Mouse (Mus musculus) gastrocnemius, adult 2 months (tissue): ENCODE measurements at regions not wholly inside any gene's neighbourhood (a gene's known extent, or its start where the extent isn't known, plus 50 kb on each side); places are given as distances from the start of the nearest gene placed in this dataset.
"Not testable (repeated sequence)": the region's sequence is repeated elsewhere in the genome, so short reads cannot be mapped to it uniquely, and the experiment has no call there.

Experiments used
- DNase-seq: peaks from one replicate; pipeline ENCODE4 v3.0.0; 2022
- H3K27ac ChIP-seq: fragments of 200-600 bp; 2 replicates; pipeline ENCODE4 v1.8.1; 2022; ENCODE audit warnings: mild to moderate bottlenecking
- H3K4me3 ChIP-seq: fragments of 200-600 bp; 2 replicates; pipeline ENCODE4 v1.8.1; 2022; ENCODE audit warnings: mild to moderate bottlenecking, moderate library complexity
- CTCF ChIP-seq: fragments of 200-600 bp; IDR thresholded peaks from 2 replicates; pipeline ENCODE4 v1.8.1; 2022; ENCODE audit warnings: antibody characterized with exemption, mild to moderate bottlenecking, moderate library complexity
- intact Hi-C: fragments of 180-260 bp; cut with DNase I; formaldehyde crosslinking; loops from one replicate; pipeline ENCODE4 v1.15.1; 2025

- no peak for DNase-seq
- no peak overlapping the region for H3K27ac ChIP-seq
- H3K4me3 ChIP-seq: no peak overlapping the region
- TF ChIP-seq CTCF: no peak
- intact Hi-C loops: no loop called here
Observed at GRCm38 (mm10) chr2:92664939-92665338, 65.4 kb downstream of the Chst1 start.

DNA sequence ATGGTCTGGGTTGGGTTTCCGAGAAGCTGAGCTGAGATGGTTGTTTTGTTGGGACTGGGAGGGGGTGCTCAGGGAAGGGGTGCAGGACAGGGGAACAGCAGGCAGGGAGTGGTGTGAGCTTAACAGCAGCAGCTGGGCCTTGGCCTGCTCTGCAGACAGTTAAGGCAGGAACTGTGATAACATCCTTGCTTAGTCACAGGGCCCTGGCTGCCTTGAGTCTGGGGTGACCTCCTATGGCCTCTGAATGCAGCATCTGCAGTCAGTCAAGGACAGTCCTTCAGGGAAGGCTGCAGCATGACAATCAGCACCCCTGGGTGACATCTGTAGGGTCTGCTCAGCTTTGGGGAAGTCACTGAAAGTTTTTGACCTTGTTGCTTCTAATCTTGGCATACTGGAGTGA lies 67.7 kb downstream of the Chst1 start:
- no peak for DNase-seq
- intact Hi-C loops: no loop called here

DNA sequence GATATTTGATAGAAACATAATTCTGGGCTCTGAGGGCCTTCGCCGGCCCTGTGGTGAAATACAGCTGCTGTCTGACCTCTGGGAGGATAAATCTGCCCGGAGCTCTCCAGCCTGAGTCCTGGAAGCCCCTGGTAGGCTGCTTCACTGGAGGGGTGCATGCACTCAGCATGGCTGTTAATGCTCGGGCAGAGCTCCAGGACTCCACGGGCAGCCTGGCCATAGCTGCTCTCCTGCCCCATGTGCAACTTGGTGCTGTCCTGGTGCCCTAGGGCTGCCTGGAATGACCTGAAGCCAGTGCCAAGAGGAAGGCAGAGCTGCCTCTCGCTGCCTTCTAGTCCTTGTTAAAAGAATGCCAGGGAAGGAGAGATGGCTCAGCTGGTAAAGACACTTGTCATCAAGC lies 68.2 kb downstream of the Chst1 start:
- Histone ChIP-seq H3K4me3 (no peak overlapping the region), H3K27ac (no peak overlapping the region)
- no peak for DNase-seq

More for the DNA sequence above, 67.7 kb downstream of the Chst1 start:
- TF ChIP-seq CTCF: no peak
- Histone ChIP-seq H3K27ac (no peak overlapping the region), H3K4me3 (no peak overlapping the region)

GRCm38 (mm10) chr2:92669431-92670081 lies 70.0 kb downstream of the Chst1 start:
- DNase-seq, H3K27ac ChIP-seq, H3K4me3 ChIP-seq, intact Hi-C loops: not testable (repeated sequence)

More for the DNA sequence above, 68.2 kb downstream of the Chst1 start:
- intact Hi-C loops: no loop called here
- no peak for TF ChIP-seq CTCF

GRCm38 (mm10) chr2:92671586-92671985 lies 72.1 kb downstream of the Chst1 start:
- peak; percentile 30 for DNase-seq
- Histone ChIP-seq H3K27ac (no peak overlapping the region), H3K4me3 (no peak overlapping the region)
- intact Hi-C loops: no loop called here
- TF ChIP-seq CTCF: no peak

DNA sequence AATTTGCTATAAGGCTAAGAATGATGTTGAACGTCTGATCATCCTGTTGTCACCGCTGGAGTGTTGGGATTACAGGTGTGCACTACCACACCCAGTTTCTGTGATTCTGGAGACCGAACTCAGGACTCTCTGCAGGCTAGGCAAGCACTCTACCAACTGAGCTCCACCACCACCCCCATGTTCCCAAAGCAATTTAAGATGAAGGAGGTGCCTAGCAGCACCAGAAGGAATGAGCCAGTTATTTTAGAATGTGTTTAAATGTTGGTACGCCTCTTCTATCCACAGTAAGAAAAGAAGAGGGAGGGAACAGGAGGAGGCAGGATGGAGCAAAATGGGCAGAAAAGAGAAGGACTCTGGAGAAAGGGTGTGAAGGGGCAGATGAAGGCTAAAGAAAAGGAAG lies 72.6 kb downstream of the Chst1 start:
- no peak for DNase-seq
- H3K27ac ChIP-seq: no peak overlapping the region
- intact Hi-C loops: no loop called here
- TF ChIP-seq CTCF: no peak
- no peak overlapping the region for H3K4me3 ChIP-seq

GRCm38 (mm10) chr2:92673064-92673813 lies 73.7 kb downstream of the Chst1 start:
- no peak for TF ChIP-seq CTCF
- Histone ChIP-seq H3K4me3 (no peak overlapping the region), H3K27ac (no peak overlapping the region)
- intact Hi-C loops: no loop called here
- no peak for DNase-seq

DNA sequence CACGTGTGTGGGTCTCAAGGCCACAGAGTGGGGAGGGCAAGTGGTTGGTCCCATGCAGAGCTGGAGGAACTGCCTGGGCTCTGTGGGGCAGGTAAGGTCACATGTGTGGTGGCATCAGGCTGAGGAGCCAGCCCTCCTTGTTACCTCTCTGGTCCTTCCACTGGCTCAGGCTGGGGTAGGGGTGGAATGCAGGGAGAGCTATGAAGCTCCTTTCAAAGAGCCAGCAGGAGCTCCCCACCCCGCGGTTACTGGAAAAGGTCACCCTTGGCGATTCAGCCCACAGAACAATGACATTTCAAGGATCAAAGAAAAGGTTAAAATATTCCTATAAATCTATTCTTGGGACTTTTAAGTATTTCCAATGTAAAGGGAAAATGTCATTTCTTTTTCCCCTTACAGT lies 74.4 kb downstream of the Chst1 start:
- TF ChIP-seq CTCF: no peak
- no peak for DNase-seq
- H3K4me3 ChIP-seq: no peak overlapping the region
- intact Hi-C loops: no loop called here
- no peak overlapping the region for H3K27ac ChIP-seq

- no peak for TF ChIP-seq CTCF
- Histone ChIP-seq H3K4me3 (no peak overlapping the region), H3K27ac (no peak overlapping the region)
- no peak for DNase-seq
- intact Hi-C loops: no loop called here
Observed at GRCm38 (mm10) chr2:92675247-92675646, 75.7 kb downstream of the Chst1 start.

GRCm38 (mm10) chr2:92678276-92678930 lies 78.9 kb downstream of the Chst1 start:
- TF ChIP-seq CTCF: no peak
- no peak overlapping the region for H3K27ac ChIP-seq
- intact Hi-C loops: no loop called here
- no peak for DNase-seq
- no peak overlapping the region for H3K4me3 ChIP-seq

GRCm38 (mm10) chr2:92678999-92679704 lies 79.6 kb downstream of the Chst1 start:
- intact Hi-C loops: no loop called here
- DNase-seq: no peak
- no peak for TF ChIP-seq CTCF
- no peak overlapping the region for H3K27ac ChIP-seq
- H3K4me3 ChIP-seq: no peak overlapping the region

DNA sequence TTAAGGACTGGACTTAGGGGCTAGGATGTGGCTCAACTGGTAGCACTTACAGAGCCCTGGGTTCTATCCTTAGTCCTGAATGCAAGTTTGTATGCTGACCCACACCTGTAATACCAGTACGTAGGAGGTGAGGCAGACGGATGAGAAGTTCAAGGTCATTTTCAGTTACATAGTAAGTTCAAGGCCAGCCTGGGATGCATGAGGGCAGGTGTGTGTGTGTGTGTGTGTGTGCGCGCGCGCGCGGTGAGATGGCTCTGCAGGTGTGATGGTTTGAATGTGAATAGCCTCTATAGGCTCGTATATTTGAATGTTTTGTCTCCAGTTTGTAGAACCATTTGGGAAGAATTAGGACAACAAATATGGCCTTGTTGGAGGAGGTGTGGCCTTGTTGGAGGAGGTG lies 82.7 kb downstream of the Chst1 start:
- Histone ChIP-seq H3K4me3 (no peak overlapping the region), H3K27ac (no peak overlapping the region)
- no peak for TF ChIP-seq CTCF
- intact Hi-C loops: no loop called here
- DNase-seq: no peak

- Histone ChIP-seq H3K4me3 (no peak overlapping the region), H3K27ac (no peak overlapping the region)
- no peak for TF ChIP-seq CTCF
- DNase-seq: no peak
- intact Hi-C loops: no loop called here
Observed at GRCm38 (mm10) chr2:92687702-92688101, 88.2 kb downstream of the Chst1 start.
